Mouse (Mus musculus): ENCODE measurements around the gene Folh1. TPM values are rescaled to one million over a fixed set of nuclear protein-coding genes. Genes with fewer than 3 reads are reported as not detected.
"Not testable (repeated sequence)": the region's sequence is repeated elsewhere in the genome, so short reads cannot be mapped to it uniquely, and the experiment has no call there.

Folh1 gene
- total RNA-seq (2021): under 1 TPM in 1 of 2 experiments, not detected in 1; 0.13 TPM
- long read RNA-seq, experiment 1: 0 reads
- long read RNA-seq, experiment 2: 0 reads

DNA sequence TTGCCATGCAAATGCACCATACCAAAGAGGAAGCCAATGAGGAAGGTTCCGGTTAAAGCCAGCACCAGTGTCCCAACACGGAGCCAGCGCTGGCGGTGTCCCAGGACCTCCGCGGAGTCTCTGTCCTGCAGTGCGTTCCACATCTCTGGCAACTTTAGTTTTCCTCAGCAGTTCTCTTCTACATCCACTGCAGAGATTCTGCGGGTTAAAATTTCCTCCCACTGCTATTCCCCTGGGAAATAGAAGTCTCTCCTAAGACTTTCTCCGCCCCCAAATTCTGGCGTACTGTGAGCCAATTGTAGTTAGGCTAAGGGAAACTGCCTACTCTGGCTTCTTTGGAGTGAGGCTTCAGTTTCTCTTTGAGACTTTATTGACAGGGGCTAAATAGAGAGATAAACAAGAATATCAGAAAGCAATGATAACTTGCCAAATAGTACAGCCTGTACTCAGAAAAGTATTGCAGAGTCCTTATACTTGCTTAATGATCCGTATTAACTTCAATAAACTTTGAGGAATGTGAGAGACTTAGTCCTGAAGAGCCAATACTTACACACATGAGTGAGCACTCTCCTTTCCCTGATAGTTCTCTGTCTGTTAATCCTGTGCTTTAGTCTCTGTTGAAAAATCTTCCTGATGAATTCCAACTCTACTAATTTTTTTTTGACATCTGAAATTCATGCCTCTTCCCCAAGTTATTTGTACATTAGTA, at the start of gene Folh1:
TSS of gene Folh1 (minus strand) at position 327 of the 709 bp plus-strand sequence.
- DNase-seq: no peak

DNA sequence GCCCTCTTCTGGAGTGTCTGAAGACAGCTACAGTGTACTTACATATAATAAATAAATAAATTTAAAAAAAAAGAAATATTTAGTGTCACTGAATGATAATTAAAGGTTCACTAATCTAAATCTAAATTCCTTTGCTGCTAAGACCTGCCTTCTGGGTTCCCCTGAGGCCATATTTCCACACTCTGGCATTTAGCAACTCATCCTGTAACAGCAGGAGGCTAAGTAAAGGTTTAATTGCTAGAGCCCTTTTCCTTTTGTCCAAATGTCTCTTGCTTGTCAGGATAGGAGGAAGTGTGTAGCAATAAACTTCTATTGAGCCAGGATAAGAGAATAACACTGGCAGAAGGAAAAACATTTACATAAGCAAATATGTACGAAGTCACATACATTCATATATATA, 40.7 kb upstream of the Folh1 start:
- DNase-seq: no peak

DNA sequence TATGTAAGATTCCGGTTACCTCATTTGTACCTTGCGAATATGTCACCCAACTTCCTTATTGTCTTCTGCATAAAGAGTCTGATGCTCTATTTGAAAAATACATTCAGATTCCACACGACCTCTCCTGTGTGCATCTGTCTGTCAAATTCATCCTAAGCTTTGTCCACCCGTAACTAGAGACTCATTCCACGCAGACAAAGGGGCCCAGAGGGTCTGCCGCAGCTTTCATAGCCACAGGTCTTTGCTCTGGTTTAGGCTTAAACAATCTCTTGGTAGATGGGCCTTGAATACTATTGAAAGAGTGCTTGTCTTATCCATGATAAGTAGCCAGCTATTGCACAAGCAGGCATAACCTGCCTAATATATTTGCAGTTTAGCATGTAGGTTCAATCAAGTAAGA, 40.0 kb upstream of the Folh1 start:
- not testable (repeated sequence) for DNase-seq

DNA sequence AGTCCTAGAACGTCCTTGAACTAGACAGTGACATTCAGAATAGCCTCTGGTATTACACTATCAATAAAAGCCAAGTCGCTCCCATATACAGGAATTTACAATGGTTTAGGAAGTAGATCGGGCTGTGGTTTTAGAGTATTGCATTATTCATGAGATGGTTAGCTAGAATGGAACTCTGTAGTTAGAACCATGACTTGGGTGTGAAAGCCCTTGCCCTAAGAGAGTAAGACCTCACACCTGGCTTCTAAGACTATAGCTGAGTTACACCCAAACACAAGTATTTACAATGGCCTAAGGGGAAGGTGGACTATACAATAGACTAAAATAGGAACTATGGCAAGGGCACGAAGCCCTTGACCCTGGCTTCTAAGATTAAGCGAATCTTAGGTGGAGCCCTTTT, 39.5 kb upstream of the Folh1 start:
- not testable (repeated sequence) for DNase-seq

DNA sequence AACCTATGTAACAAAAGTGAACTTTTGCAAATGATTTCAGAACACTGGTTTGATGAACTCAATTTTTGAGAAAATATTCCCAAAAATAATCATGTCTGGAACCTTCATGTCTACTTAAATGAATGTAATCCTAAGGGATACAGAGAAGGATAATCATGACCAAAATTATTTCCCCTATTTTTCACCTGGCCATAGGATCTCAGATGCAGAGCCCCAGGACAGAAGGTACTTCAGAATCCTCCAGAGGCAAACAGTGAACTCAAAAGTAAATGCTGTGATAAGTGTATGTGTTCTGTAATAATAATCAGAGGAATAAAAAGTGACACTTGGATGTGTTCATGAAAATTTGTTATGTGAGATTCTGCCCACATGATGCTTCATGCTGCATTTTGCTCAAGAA, 19.0 kb upstream of the Folh1 start, which contains the start of gene Vmn2r77:
TSS of gene Vmn2r77 (plus strand) at position 301 of the 400 bp plus-strand sequence.
- DNase-seq: no peak

DNA sequence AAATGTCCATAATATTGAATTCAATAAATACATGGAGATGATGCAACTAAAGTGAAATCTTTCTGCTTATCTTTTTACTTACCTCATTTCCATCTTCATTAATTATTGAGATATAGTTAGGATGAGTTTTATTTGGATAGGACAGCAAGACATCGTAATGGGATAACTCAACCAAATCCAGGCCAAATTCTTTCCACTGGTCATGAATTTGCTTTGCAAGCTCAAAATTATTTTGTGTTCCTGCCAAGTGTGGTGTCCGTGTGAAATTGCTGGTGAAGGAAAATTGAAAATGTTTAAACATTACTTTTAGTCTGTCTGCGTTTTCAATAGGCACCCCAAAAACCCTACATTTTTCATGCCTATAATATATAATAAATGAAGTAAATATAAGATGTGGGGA, 4.1 kb downstream of the Folh1 start:
- DNase-seq: no peak

DNA sequence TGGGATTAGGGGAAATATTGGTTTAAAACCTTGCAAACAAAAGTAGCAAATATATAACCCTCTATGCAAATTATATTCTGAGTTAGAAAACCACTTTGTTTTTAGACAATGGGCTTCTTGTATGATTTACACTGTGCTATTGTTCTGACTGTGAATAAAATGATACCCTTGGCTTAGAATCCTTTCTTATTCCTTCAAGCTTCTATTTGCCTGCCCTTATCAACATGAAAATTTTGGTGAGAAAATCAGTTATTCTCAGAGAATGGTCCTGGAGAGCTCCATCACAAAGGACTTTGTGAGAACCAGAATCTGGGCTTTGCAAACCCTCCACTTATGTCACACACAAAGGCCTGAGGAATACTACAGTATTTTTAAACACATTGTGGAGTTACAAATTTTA, 11.1 kb downstream of the Folh1 start:
- DNase-seq: no peak

DNA sequence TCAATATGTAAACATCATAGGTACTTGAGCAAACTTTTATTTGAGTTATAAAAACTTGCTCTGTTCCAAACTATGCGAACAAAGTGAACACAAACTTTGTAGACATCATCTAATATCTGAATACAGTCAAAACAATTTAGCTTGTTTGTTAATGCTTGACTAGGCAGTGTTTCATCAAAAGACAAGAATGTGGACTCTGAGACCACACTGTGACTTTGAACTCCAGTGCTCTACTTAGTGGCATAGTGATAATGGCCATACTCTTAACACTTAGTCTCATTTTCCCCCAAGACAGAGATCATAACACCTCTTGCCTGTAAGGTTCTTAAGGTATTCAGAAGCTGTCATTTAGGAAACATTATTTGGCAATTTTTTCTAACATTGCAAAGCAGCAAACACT, 15.0 kb downstream of the Folh1 start:
- DNase-seq: no peak

DNA sequence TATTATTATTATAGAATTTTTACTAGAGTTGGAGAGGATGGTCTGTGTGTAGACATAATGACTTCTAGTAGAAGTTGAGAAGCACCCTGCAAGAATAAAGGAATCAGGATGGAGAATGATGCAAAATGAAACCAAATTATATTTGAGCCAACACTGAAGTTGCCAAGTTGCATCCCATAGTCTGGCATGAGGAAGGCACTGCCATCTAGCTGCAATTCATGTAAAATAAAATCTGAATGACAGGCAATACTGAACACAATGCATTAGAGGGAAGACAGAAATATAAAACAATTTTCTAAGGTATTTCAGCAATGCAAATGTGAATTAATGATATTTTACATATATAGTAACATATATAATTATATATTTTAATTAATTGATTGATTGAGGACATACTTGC, 50.7 kb downstream of the Folh1 start:
- no peak for DNase-seq

DNA sequence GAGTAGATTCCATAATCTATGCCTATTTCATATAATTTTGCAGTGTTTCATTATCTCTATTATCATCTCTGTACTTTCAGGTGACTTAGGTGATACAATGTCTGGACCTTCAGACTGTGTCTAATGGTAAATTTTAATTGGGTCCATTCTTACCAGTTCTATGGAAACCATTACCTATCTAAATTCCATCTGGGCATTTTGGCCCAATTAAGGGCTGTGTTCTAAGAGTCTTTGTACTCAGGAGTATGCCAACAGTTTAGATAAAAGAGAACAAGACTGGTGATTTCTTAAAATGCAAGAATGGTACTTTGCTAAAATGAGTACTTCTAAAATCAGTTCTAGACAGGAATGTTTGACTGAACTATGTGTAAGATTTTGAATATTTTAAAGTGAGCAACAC, 87.7 kb downstream of the Folh1 start, which contains the start of gene Olfr292:
TSS of gene Olfr292 (plus strand) at position 301 of the 400 bp plus-strand sequence.
- no peak for DNase-seq

Other genes with a start within 250 kb of the Folh1 start
- gene Olfr295, start 192.1 kb downstream of the Folh1 start, total RNA-seq (2021): not detected
- gene Olfr294, start 159.3 kb downstream of the Folh1 start, total RNA-seq (2021): not detected
- gene Olfr293, start 126.9 kb downstream of the Folh1 start, total RNA-seq (2021): not detected
- gene Olfr292, start 87.6 kb downstream of the Folh1 start, total RNA-seq (2021): not detected
- not detected for gene Vmn2r77, start 19.1 kb upstream of the Folh1 start, total RNA-seq (2021)
- gene Vmn2r78, start 139.2 kb upstream of the Folh1 start, total RNA-seq (2021): not detected
- not detected for gene Vmn2r79, start 220.2 kb upstream of the Folh1 start, total RNA-seq (2021)